Mouse (Mus musculus) midbrain, embryonic 16.5 days (tissue): Measurements from ENCODE around the gene Olfr597. TPM values are rescaled to one million over a fixed set of nuclear protein-coding genes. Genes with fewer than 3 reads are reported as not detected.
"Not testable (repeated sequence)": the region's sequence is repeated elsewhere in the genome, so short reads cannot be mapped to it uniquely, and the experiment has no call there.

ENCODE experiments used
- ATAC-seq: fragments of 200-750 bp; cut with Nextera tagmentation; 2 replicates; pipeline ENCODE4 v1.8.0; 2017; ENCODE audit warnings: moderate TSS enrichment
- H3K27ac ChIP-seq: fragments of 300-500 bp; sonication (generic); 2 replicates; pipeline ENCODE4 v1.5.1; 2014; ENCODE audit warnings: mild to moderate bottlenecking, low read length, mixed read lengths
- H3K27me3 ChIP-seq: fragments of 300-500 bp; sonication (generic); 2 replicates; pipeline ENCODE4 v1.6.1; 2014; ENCODE audit warnings: low read depth, low read length, mixed read lengths; ENCODE audit not compliant: control insufficient read depth, insufficient read depth
- H3K36me3 ChIP-seq: fragments of 300-500 bp; sonication (generic); 2 replicates; pipeline ENCODE4 v1.6.1; 2014; ENCODE audit warnings: mild to moderate bottlenecking, low read length, moderate library complexity, mixed read lengths; ENCODE audit not compliant: control insufficient read depth, insufficient read depth
- H3K4me1 ChIP-seq: fragments of 300-500 bp; sonication (generic); 2 replicates; pipeline ENCODE4 v1.6.1; 2014; ENCODE audit warnings: mild to moderate bottlenecking, low read length, mixed read lengths; ENCODE audit not compliant: control insufficient read depth, insufficient read depth
- H3K4me2 ChIP-seq: fragments of 300-500 bp; sonication (generic); 2 replicates; pipeline ENCODE4 v1.6.1; 2014; ENCODE audit warnings: mild to moderate bottlenecking, low read length, mixed read lengths
- H3K4me3 ChIP-seq: fragments of 300-500 bp; sonication (generic); 2 replicates; pipeline ENCODE4 v1.5.1; 2014; ENCODE audit warnings: low read depth, mild to moderate bottlenecking, low read length, moderate library complexity, mixed read lengths
- H3K9ac ChIP-seq: fragments of 300-500 bp; sonication (generic); 2 replicates; pipeline ENCODE4 v1.6.1; 2014; ENCODE audit warnings: low read depth, low read length, mixed read lengths
- H3K9me3 ChIP-seq: fragments of 300-500 bp; sonication (generic); replicated peaks from 2 replicates; pipeline ENCODE4 v1.6.1; 2014; ENCODE audit warnings: mild to moderate bottlenecking, low read length, mixed read lengths; ENCODE audit not compliant: control insufficient read depth, poor library complexity, severe bottlenecking
- WGBS: fragments of 180-500 bp; shearing (Covaris S2); extraction: QIAGEN DNeasy Blood & Tissue Kit; methylation state at CpG from one replicate; pipeline ENCODE4 v1.1.7; 2014; 5-methylcytosine and 5-hydroxymethylcytosine counted together
- microRNA-seq: library from miRNA; unstranded; fragments of <30 nt; microRNA quantifications from one replicate; pipeline ENCODE4, GENCODE M21; 2017
- polyA plus RNA-seq: library from polyadenylated mRNA; unstranded; fragments of >200 nt; fragmentation: Nextera tagmentation; extraction: Ambion mirVana; gene quantifications from 2 replicates; pipeline ENCODE4 v1.2.1, GENCODE M21; 2015

Olfr597 gene
- polyA plus RNA-seq, result not detected in 2 replicates

- 88% methylated on average over 2 of the region's 2 CpGs for WGBS
- not testable (repeated sequence) for ATAC-seq, H3K4me1 ChIP-seq, H3K9me3 ChIP-seq, H3K4me3 ChIP-seq, H3K9ac ChIP-seq, H3K27ac ChIP-seq, H3K36me3 ChIP-seq, H3K27me3 ChIP-seq, H3K4me2 ChIP-seq
Observed at GRCm38 (mm10) chr7:103316015-103316414, at the start of gene Olfr597. Gene Olfr597, plus strand, starts transcription at chr7:103316315.

GRCm38 (mm10) chr7:103305348-103305747 is 10.8 kb upstream of the Olfr597 start, which contains the start of gene Olfr596:
Gene Olfr596, plus strand, starts transcription at chr7:103305648.
- H3K9ac ChIP-seq, H3K4me2 ChIP-seq, H3K36me3 ChIP-seq, H3K27me3 ChIP-seq, H3K4me3 ChIP-seq, H3K27ac ChIP-seq, H3K4me1 ChIP-seq, H3K9me3 ChIP-seq, ATAC-seq: not testable (repeated sequence)
- 79% methylated on average over 2 of the region's 2 CpGs for WGBS

GRCm38 (mm10) chr7:103323268-103323667 is 7.2 kb downstream of the Olfr597 start, which contains the start of gene Olfr598:
Gene Olfr598, plus strand, starts transcription at chr7:103323568.
- no peaks in the 10 kb centered on the region for H3K9me3 ChIP-seq
- no peaks in the 10 kb centered on the region for H3K4me1 ChIP-seq
- no peaks in the 10 kb centered on the region for H3K27me3 ChIP-seq
- no peak for ATAC-seq
- no peak within 1 kb of the TSS for H3K9ac ChIP-seq
- no peak within 1 kb of the TSS for H3K27ac ChIP-seq
- H3K4me2 ChIP-seq, result no peak within 1 kb of the TSS
- no peaks in the 10 kb centered on the region for H3K36me3 ChIP-seq
- no peak within 1 kb of the TSS for H3K4me3 ChIP-seq

GRCm38 (mm10) chr7:103335617-103336016 is 19.5 kb downstream of the Olfr597 start, which contains the start of gene Olfr599:
Gene Olfr599, plus strand, starts transcription at chr7:103335917.
- H3K4me1 ChIP-seq, result no peaks in the 10 kb centered on the region
- no peak within 1 kb of the TSS for H3K9ac ChIP-seq

GRCm38 (mm10) chr7:103349569-103349968 is 33.5 kb downstream of the Olfr597 start, which contains the start of gene Olfr600:
Gene Olfr600, minus strand, starts transcription at chr7:103349669.
- no peak within 1 kb of the TSS for H3K27ac ChIP-seq
- no peaks in the 10 kb centered on the region for H3K27me3 ChIP-seq
- no peak within 1 kb of the TSS for H3K4me3 ChIP-seq
- no peak for ATAC-seq
- no peaks in the 10 kb centered on the region for H3K4me1 ChIP-seq
- H3K4me2 ChIP-seq, result no peak within 1 kb of the TSS
- H3K9me3 ChIP-seq, result no peaks in the 10 kb centered on the region
- no peaks in the 10 kb centered on the region for H3K36me3 ChIP-seq
- H3K9ac ChIP-seq, result no peak within 1 kb of the TSS

More at GRCm38 (mm10) chr7:103335617-103336016, 19.5 kb downstream of the Olfr597 start, which contains the start of gene Olfr599:
- Histone ChIP-seq H3K4me3 (no peak within 1 kb of the TSS), H3K27me3 (no peaks in the 10 kb centered on the region), H3K36me3 (no peaks in the 10 kb centered on the region), H3K4me2 (no peak within 1 kb of the TSS), H3K27ac (no peak within 1 kb of the TSS), H3K9me3 (no peaks in the 10 kb centered on the region)
- no peak for ATAC-seq
- 91% methylated on average over 1 of the region's 1 CpGs for WGBS

- H3K27ac ChIP-seq, result no peak within 1 kb of the TSS
- H3K4me3 ChIP-seq, result no peak within 1 kb of the TSS
- H3K27me3 ChIP-seq, result no peaks in the 10 kb centered on the region
- no peak for ATAC-seq
- no peaks in the 10 kb centered on the region for H3K36me3 ChIP-seq
- no peak within 1 kb of the TSS for H3K9ac ChIP-seq
- H3K4me2 ChIP-seq, result no peak within 1 kb of the TSS
- no peaks in the 10 kb centered on the region for H3K4me1 ChIP-seq
- 87% methylated on average over 1 of the region's 1 CpGs for WGBS
- H3K9me3 ChIP-seq, result no peaks in the 10 kb centered on the region
Observed at GRCm38 (mm10) chr7:103362555-103362954, 46.4 kb downstream of the Olfr597 start, which contains the start of gene Olfr601. Gene Olfr601, minus strand, starts transcription at chr7:103362655.

Small RNA genes within 50 kb of the gene (microRNA-seq; reads per million reads assigned to microRNA genes)
- gene Gm23550, result not detected

Other genes starting within 250 kb of the Olfr597 start
- gene Olfr584, start 234.4 kb upstream of the Olfr597 start, polyA plus RNA-seq, result not detected in 2 replicates
- not detected in 2 replicates for gene Olfr585, start 218.6 kb upstream of the Olfr597 start, polyA plus RNA-seq
- gene Olfr586, start 190.7 kb upstream of the Olfr597 start, polyA plus RNA-seq, result not detected in 2 replicates
- gene Olfr588-ps1, start 175.4 kb upstream of the Olfr597 start, polyA plus RNA-seq, result not detected in 2 replicates
- gene Olfr589, start 160.0 kb upstream of the Olfr597 start, polyA plus RNA-seq, result not detected in 2 replicates
- gene Olfr591, start 138.0 kb upstream of the Olfr597 start, polyA plus RNA-seq, result not detected in 2 replicates
- not detected in 2 replicates for gene Olfr592, start 131.5 kb upstream of the Olfr597 start, polyA plus RNA-seq
- not detected in 2 replicates for gene Olfr593, start 104.5 kb upstream of the Olfr597 start, polyA plus RNA-seq
- not detected in 2 replicates for gene Olfr594, start 99.3 kb upstream of the Olfr597 start, polyA plus RNA-seq
- gene Usp17ld, start 63.8 kb upstream of the Olfr597 start, polyA plus RNA-seq, result not detected in 2 replicates
- 0.06 TPM in 1 of 2 replicates, not detected in the other for gene Olfr596, start 10.7 kb upstream of the Olfr597 start, polyA plus RNA-seq
- gene Olfr598, start 7.3 kb downstream of the Olfr597 start, polyA plus RNA-seq, result not detected in 2 replicates
- not detected in 2 replicates for gene Olfr599, start 19.6 kb downstream of the Olfr597 start, polyA plus RNA-seq
- not detected in 2 replicates for gene Olfr600, start 33.4 kb downstream of the Olfr597 start, polyA plus RNA-seq
- not detected in 2 replicates for gene Olfr601, start 46.3 kb downstream of the Olfr597 start, polyA plus RNA-seq
- gene Olfr603, start 69.9 kb downstream of the Olfr597 start, polyA plus RNA-seq, result not detected in 2 replicates
- not detected in 2 replicates for gene Usp17lc, start 98.8 kb downstream of the Olfr597 start, polyA plus RNA-seq
- not detected in 2 replicates for gene Olfr605, start 129.1 kb downstream of the Olfr597 start, polyA plus RNA-seq
- gene Olfr606, start 132.7 kb downstream of the Olfr597 start, polyA plus RNA-seq, result not detected in 2 replicates
- gene Olfr607, start 147.8 kb downstream of the Olfr597 start, polyA plus RNA-seq, result not detected in 2 replicates
- gene Olfr608, start 153.6 kb downstream of the Olfr597 start, polyA plus RNA-seq, result not detected in 2 replicates
- gene Olfr609, start 181.7 kb downstream of the Olfr597 start, polyA plus RNA-seq, result not detected in 2 replicates
- not detected in 2 replicates for gene Olfr610, start 195.8 kb downstream of the Olfr597 start, polyA plus RNA-seq
- gene Olfr611, start 204.5 kb downstream of the Olfr597 start, polyA plus RNA-seq, result not detected in 2 replicates
- not detected in 2 replicates for gene Olfr612, start 226.4 kb downstream of the Olfr597 start, polyA plus RNA-seq
- gene Olfr613, start 231.8 kb downstream of the Olfr597 start, polyA plus RNA-seq, result not detected in 2 replicates
- gene Olfr615, start 239.8 kb downstream of the Olfr597 start, polyA plus RNA-seq, result not detected in 2 replicates